Mouse (Mus musculus) intestine, embryonic 14.5 days (tissue): Measurements from ENCODE around the gene Brca1. TPM values are rescaled to one million over a fixed set of nuclear protein-coding genes. Genes with fewer than 3 reads are reported as not detected.
"Not testable (repeated sequence)": the region's sequence is repeated elsewhere in the genome, so short reads cannot be mapped to it uniquely, and the experiment has no call there.

ENCODE experiments used
- ATAC-seq: fragments of 200-750 bp; cut with Nextera tagmentation; replicated peaks from 2 replicates; pipeline ENCODE4 v1.8.0; 2017; ENCODE audit warnings: low read depth, moderate number of reproducible peaks, moderate TSS enrichment, moderate library complexity; ENCODE audit not compliant: low FRiP score, low TSS enrichment
- DNase-seq: peaks from one replicate; pipeline ENCODE4 v3.0.0-alpha.2; 2018; ENCODE audit warnings: low spot score
- H3K27ac ChIP-seq: fragments of 300-500 bp; sonication (generic); 2 replicates; pipeline ENCODE4 v1.5.1; 2014; ENCODE audit warnings: low read depth, mild to moderate bottlenecking, control low read depth
- H3K27me3 ChIP-seq: fragments of 300-500 bp; sonication (generic); replicated peaks from 2 replicates; pipeline ENCODE4 v1.6.1; 2014; ENCODE audit warnings: low read length, control low read depth; ENCODE audit not compliant: control insufficient read depth, insufficient read depth
- H3K36me3 ChIP-seq: fragments of 300-500 bp; sonication (generic); 2 replicates; pipeline ENCODE4 v1.6.1; 2014; ENCODE audit warnings: low read length, control low read depth; ENCODE audit not compliant: control insufficient read depth, insufficient read depth
- H3K4me1 ChIP-seq: fragments of 300-500 bp; sonication (generic); replicated peaks from 2 replicates; pipeline ENCODE4 v1.6.1; 2014; ENCODE audit warnings: low read length, control low read depth, mixed read lengths; ENCODE audit not compliant: control insufficient read depth, insufficient read depth
- H3K4me2 ChIP-seq: fragments of 300-500 bp; sonication (generic); 2 replicates; pipeline ENCODE4 v1.6.1; 2014; ENCODE audit warnings: low read length
- H3K4me3 ChIP-seq: fragments of 300-500 bp; sonication (generic); 2 replicates; pipeline ENCODE4 v1.5.1; 2014; ENCODE audit warnings: low read depth, low read length, control low read depth, mixed read lengths
- H3K9ac ChIP-seq: fragments of 300-500 bp; sonication (generic); 2 replicates; pipeline ENCODE4 v1.6.1; 2014; ENCODE audit warnings: mild to moderate bottlenecking, low read length
- H3K9me3 ChIP-seq: fragments of 300-500 bp; sonication (generic); 2 replicates; pipeline ENCODE4 v1.6.1; 2016; ENCODE audit warnings: low read length, control low read depth; ENCODE audit not compliant: control insufficient read depth
- WGBS: fragments of 180-500 bp; shearing (Covaris S2); extraction: QIAGEN DNeasy Blood & Tissue Kit; methylation state at CpG from one replicate; pipeline ENCODE4 v1.1.7; 2014; 5-methylcytosine and 5-hydroxymethylcytosine counted together
- polyA plus RNA-seq: library from polyadenylated mRNA; unstranded; fragments of >200 nt; fragmentation: Nextera tagmentation; extraction: Ambion mirVana; gene quantifications from 2 replicates; pipeline ENCODE4 v1.2.1, GENCODE M21; 2014

The Brca1 gene
- polyA plus RNA-seq, 1 experiment from 2014 or later, result 13.3 TPM

DNA sequence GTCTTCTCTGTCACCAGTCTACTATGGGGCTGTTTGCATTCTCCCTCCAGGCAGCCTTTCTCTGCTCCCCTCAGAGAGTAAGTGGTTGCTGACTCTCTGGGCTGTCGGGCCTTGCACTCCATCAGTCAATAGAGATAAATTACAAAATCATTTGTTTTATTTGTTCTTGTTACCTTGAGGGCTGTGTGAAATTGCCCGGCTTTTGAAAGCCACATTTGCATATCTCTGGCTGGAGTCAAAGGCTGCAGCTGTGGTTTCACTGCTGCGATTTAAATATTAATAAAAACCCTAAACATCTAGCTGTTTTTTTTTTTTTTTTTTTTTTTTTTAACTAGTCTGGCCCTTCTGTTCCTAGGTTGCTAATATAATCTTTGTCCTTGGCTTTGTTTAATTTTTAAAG, 68.0 kb downstream of the Brca1 start:
- ATAC-seq (no peak), DNase-seq (no peak)
- Histone ChIP-seq H3K4me2 (no peak overlapping the region), H3K9me3 (no peaks in the 10 kb centered on the region), H3K27ac (no peak overlapping the region; the same call in 1 of the 2 replicates), H3K9ac (no peak overlapping the region), H3K27me3 (no peaks in the 10 kb centered on the region), H3K4me3 (no peak overlapping the region), H3K4me1 (peaks cover 5% of the 10 kb centered on the region; the same call in 1 of the 2 replicates), H3K36me3 (peaks cover 21% of the 10 kb centered on the region)
- WGBS, result 29% methylated on average over 3 of the region's 3 CpGs

DNA sequence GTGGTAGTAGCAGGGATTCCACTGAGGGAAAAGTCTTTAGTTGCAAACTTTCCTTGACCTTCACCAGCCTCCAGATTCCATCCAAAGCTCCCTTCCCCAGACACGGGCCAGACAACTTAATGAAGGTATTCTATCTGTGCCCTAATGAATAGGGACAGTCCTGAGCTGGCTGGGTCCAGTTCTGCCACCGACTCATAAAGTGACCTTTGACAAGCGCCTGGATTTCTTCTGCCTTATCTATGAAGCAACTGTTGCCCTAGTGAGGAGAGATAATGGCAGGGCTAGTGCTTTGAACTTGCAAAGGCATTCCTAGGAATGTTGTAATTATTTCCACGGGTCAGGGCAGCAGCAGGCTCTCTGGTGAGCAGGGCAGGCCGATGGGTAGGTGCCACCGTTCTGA, 70.8 kb downstream of the Brca1 start:
- peaks cover 5% of the 10 kb centered on the region; the same call in 1 of the 2 replicates for H3K4me1 ChIP-seq
- DNase-seq (no peak), ATAC-seq (no peak)
- no peak overlapping the region; the same call in 1 of the 2 replicates for H3K27ac ChIP-seq
- H3K4me2 ChIP-seq, result no peak overlapping the region
- H3K9ac ChIP-seq, result no peak overlapping the region
- H3K4me3 ChIP-seq, result no peak overlapping the region
- H3K9me3 ChIP-seq, result no peaks in the 10 kb centered on the region
- H3K27me3 ChIP-seq, result no peaks in the 10 kb centered on the region
- no peaks in the 10 kb centered on the region for H3K36me3 ChIP-seq
- 13% methylated on average over 6 of the region's 6 CpGs for WGBS

DNA sequence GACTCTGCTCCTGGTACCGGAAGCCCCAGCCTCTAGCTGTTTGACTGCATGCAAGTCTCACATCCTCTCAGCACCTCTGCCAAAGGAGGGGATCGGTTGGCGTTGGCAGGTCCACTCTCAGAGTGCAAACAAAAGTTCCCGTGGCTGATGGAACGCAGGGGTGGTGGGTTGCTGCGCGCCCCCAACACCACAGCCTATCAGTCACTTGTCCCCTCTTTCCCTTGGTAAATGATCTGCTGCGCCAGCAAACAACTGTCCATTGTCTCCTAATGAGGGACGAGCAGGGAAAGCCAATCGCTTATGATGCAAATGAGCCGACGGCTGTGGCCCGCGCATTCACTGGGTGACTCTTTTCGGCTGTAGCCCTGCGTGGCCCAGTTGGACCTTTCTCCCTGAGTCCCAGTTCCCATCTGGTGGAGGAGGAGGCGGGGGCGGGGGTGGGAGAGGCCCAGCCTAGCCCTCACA, 72.6 kb downstream of the Brca1 start:
- ATAC-seq, result no peak
- Histone ChIP-seq H3K27me3 (no peaks in the 10 kb centered on the region), H3K9me3 (no peaks in the 10 kb centered on the region), H3K4me1 (peaks cover 5% of the 10 kb centered on the region; the same call in 1 of the 2 replicates), H3K9ac (no peak overlapping the region), H3K36me3 (no peaks in the 10 kb centered on the region), H3K4me3 (no peak overlapping the region), H3K27ac (no peak overlapping the region), H3K4me2 (peak overlapping the region; percentile 18)
- DNase-seq, result no peak
- WGBS, result 14% methylated on average over 18 of the region's 18 CpGs

DNA sequence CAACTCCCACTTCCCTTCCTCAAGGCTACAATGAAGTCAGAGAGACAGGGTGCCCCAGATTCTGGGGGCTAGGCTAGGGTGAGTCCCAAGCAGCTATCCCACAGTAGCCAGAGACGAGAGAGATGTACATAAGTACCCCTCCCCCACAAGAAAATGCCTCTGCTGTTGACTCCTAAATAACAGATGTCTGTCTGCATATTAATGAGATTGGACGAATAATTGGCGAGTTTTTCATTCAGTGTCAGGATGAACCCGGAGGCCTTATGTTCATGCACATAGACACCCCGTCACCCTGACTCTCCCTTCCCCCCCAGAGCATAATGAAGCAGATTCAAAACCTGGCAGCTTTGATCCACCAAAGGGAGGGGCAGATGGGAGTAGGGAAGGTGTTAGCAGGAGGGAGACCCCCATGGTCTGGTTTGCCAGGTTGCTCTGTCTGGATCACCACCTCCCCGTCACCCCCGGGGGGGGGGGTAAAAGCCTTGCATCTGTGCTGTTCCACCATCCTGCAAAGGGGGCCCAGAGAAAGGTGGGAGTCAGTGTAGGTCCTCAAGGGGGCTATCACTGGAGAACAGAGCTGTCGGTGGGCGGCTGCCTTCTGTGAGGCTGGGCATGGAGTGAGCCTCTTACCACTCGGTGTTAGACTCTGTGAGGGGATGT, 74.1 kb downstream of the Brca1 start:
- Histone ChIP-seq H3K27me3 (no peaks in the 10 kb centered on the region), H3K27ac (no peak overlapping the region), H3K4me2 (no peak overlapping the region), H3K36me3 (no peaks in the 10 kb centered on the region), H3K4me1 (peaks cover 5% of the 10 kb centered on the region; the same call in 1 of the 2 replicates), H3K9ac (no peak overlapping the region), H3K4me3 (no peak overlapping the region), H3K9me3 (no peaks in the 10 kb centered on the region)
- WGBS, result 67% methylated on average over 10 of the region's 10 CpGs
- DNase-seq (no peak), ATAC-seq (0 out of 2 replicates have a peak, but pooled peaks have one; percentile 26)

DNA sequence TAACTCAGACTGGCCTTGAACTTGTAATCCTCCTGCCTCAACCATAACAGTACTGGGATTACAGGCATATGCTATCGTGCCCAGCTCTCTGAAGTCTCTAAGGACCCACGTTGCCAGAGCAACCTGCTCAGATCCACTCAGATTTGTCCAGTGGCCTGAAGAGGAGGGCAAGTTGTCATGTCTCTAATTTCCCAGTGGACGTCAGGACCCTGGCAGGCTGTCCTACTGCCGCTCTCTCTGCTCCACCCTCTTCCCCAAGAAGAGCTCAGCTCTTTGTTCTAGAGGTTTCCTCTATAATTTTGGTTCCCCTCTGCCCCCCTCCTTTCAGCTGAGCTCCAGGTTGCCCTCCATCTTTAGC, 74.6 kb downstream of the Brca1 start:
- Histone ChIP-seq H3K9ac (no peak overlapping the region), H3K9me3 (no peaks in the 10 kb centered on the region), H3K4me3 (no peak overlapping the region), H3K27me3 (no peaks in the 10 kb centered on the region), H3K27ac (no peak overlapping the region), H3K4me1 (peaks cover 5% of the 10 kb centered on the region; the same call in 1 of the 2 replicates), H3K4me2 (no peak overlapping the region), H3K36me3 (no peaks in the 10 kb centered on the region)
- ATAC-seq (no peak), DNase-seq (no peak)
- 59% methylated on average over 4 of the region's 4 CpGs for WGBS

DNA sequence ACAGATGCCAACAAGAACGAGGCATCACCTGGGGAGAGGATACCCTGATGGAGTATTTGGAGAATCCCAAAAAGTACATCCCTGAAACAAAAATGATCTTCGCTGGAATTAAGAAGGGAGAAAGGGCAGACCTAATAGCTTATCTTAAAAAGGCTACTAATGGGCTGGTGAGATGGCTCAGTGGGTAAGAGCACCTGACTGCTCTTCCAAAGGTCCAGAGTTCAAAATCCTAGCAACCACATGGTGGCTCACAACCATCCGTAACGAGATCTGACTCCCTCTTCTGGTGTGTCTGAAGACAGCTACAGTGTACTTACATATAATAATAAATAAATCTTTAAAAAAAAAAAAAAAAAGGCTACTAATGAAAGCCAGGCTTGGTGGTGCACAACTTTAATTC, 75.4 kb downstream of the Brca1 start:
- H3K9ac ChIP-seq, H3K4me3 ChIP-seq, H3K27ac ChIP-seq, H3K9me3 ChIP-seq, H3K27me3 ChIP-seq, H3K4me2 ChIP-seq, H3K36me3 ChIP-seq, DNase-seq, H3K4me1 ChIP-seq, ATAC-seq: not testable (repeated sequence)
- WGBS, result 86% methylated on average over 4 of the region's 4 CpGs

DNA sequence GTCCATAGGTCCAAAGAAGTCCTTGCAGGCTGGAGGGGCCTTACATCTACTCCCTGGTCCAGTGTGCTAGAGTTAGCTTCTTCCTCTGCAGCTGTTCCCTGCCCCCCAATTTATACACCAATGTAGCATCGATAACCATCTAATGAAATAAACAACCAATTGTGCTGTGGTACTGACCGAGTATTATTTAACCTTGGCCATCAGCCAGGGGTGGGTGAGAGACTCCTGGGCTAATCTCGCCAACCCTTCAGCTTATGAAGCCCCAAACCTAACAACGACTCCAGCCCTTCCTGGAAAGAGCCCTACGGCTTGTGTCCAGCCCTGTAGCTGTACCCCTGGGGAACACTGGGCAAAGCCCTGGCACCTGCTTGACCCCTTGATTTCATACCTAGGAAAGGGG, 77.5 kb downstream of the Brca1 start:
- Histone ChIP-seq H3K27ac (no peak overlapping the region), H3K9me3 (no peaks in the 10 kb centered on the region), H3K4me2 (no peak overlapping the region), H3K9ac (no peak overlapping the region), H3K27me3 (no peaks in the 10 kb centered on the region), H3K36me3 (no peaks in the 10 kb centered on the region), H3K4me3 (no peak overlapping the region), H3K4me1 (no peaks in the 10 kb centered on the region)
- no peak for ATAC-seq
- no peak for DNase-seq
- WGBS, result 69% methylated on average over 5 of the region's 5 CpGs

DNA sequence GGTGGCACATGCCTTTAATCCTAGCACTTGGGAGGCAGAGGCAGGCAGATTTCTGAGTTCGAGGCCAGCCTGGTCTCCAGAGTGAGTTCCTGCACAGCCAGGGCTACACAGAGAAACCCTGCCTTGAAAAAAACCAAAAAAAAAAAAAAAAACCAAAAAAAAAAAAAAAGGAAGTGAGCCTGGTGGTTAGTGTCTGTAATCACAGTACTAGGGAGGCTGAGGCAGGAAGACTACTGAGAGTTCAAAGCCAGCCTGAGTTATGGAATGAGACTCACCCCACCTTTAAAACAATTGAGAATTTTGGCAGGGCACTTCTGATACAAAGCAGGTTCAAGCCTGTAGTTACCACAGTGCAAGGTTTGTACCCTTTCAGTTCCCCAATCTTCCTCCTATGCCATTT, 78.1 kb downstream of the Brca1 start:
- H3K27me3 ChIP-seq, H3K4me1 ChIP-seq, ATAC-seq, DNase-seq, H3K9me3 ChIP-seq, H3K9ac ChIP-seq, H3K27ac ChIP-seq, H3K4me3 ChIP-seq, H3K4me2 ChIP-seq, H3K36me3 ChIP-seq: not testable (repeated sequence)
- 75% methylated on average over 1 of the region's 1 CpGs for WGBS

DNA sequence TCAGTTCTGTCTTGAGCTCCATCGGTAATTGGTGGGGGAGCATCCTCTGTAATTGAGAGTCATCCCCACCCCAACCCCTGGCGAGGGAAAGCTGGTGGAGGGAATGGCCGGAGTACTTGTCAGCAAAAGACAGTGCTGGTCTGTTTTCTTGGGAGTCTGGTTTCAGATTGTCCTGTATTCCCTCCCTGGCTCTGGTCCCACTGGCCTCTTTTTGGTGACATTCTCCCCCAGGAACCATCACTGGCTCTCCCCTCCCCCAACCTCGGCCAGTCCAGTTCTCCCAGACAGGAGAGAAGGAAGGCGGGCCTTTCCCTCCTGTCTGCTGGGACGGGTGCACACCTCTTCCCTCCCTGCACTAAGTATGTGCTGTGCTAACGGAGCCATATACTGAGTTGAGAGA, 79.4 kb downstream of the Brca1 start:
- Histone ChIP-seq H3K27me3 (no peaks in the 10 kb centered on the region), H3K4me2 (no peak overlapping the region), H3K4me3 (no peak overlapping the region), H3K9ac (no peak overlapping the region), H3K27ac (no peak overlapping the region), H3K9me3 (no peaks in the 10 kb centered on the region), H3K4me1 (peaks cover 6% of the 10 kb centered on the region; the same call in 1 of the 2 replicates), H3K36me3 (no peaks in the 10 kb centered on the region)
- 52% methylated on average over 7 of the region's 7 CpGs for WGBS
- DNase-seq (no peak), ATAC-seq (no peak)
